Mouse (Mus musculus) layer of hippocampus, adult 9-11 months (tissue): Measurements from ENCODE around the gene Mrpl43.

ENCODE experiments used
- DNase-seq: peaks from one replicate; pipeline ENCODE4 v3.0.0; 2022

The Mrpl43 gene

GRCm38 (mm10) chr19:44959633-44960032 lies 46.6 kb downstream of the Mrpl43 start:
- DNase-seq = no peak
